Mouse (Mus musculus) central nervous system, embryonic 11.5 days (tissue): Measurements from ENCODE around the gene Gzmn. TPM values are rescaled to one million over a fixed set of nuclear protein-coding genes. Genes with fewer than 3 reads are reported as not detected.

Source experiments
- polyA plus RNA-seq: library from polyadenylated mRNA; depleted of rRNA; stranded (reverse); fragments of >200 nt; gene quantifications from 2 replicates; pipeline ENCODE4 v1.2.3, GENCODE M21; 2012; rRNA removed

Gzmn gene
- not detected in 2 replicates for polyA plus RNA-seq

DNA sequence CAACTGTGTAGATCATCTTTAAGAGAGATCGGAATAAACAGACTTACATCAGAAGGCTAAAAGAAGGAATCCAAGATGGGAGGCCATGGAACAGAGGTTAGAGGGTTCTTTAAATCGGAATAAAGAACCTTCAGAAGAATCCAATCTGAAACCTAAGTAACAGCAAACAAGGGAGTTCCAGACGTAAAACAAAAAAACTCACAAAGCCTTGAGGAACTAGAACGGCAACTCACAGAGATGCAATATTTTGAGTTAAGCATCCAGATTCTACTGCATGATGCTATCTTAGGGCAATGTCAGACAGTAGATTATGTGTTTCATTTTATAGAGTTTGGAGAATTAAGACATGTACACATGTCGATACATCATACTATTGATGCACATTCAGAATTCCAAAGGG, at the start of gene Gzmn:
TSS of gene Gzmn (minus strand) at position 101 of the 400 bp plus-strand sequence.

DNA sequence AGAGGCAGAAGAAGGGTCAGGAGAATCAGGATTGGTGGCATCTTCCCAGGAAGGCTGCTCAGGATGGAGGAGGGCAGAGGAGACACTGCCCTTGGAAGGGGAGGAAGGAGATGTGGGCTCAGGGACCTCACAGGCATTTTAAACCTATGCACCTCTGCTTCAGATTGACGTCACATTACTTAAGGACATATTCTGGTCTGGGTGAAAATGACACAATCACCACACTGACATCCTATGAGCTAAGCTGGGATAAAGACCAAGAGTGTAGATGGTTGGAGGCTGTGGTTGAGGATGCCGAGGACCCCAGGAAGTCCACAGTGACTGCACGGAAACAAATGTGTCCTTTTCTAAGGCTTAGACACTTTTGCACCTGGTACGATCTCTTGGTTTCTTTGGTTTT, 36.9 kb upstream of the Gzmn start, which contains the start of gene Gzmf:
TSS of gene Gzmf (minus strand) at position 101 of the 400 bp plus-strand sequence.

DNA sequence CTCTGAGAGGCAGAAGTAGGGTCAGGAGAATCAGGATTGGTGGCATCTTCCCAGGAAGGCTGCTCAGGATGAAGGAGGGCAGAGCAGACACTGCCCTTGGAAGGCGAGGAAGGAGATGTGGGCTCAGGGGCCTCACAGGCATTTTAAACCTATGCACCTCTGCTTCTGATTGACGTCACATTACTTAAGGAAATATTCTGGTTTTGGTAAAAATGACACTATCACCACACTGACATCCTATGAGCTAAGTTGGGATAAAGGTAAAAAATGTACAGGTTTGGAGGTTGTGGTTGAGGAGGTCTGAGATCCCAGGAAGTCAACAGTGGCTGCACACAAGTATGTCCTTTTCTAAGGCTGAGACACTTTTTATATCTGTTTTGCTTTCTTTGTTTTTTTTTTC, 14.9 kb downstream of the Gzmn start, which contains the start of gene Gzmg:
TSS of gene Gzmg (minus strand) at position 101 of the 400 bp plus-strand sequence.

DNA sequence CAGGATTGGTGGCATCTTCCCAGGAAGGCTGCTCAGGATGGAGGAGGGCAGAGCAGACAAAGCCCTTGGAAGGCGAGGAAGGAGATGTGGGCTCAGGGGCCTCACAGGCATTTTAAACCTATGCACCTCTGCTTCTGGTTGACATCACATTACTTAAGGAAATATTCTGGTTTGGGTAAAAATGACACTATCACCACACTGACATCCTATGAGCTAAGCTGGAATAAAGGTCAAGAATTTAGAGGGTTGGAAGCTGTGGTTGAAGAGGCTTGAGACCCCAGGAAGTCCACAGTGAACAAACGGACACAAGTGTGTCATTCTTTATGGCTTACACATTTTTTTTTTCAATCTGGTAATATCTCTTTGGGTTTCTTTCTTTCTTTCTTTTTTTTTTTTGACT, 41.9 kb downstream of the Gzmn start, which contains the start of gene Gzmd:
TSS of gene Gzmd (minus strand) at position 101 of the 400 bp plus-strand sequence.

DNA sequence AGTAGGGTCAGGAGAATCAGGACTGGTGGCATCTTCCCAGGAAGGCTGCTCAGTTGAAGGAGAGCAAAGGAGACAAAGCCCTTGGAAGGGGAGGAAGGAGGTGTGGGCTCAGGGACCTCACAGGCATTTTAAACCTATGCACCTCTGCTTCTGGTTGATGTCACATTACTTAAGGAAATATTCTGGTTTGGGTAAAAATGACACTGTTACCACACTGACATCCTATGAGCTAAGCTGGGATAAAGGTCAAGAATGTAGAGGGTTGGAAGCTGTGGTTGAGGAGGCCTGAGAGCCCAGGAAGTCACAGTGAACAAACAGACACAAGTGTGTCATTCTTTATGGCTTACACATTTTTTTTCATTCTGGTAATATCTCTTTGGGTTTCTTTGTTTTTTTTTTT, 53.9 kb downstream of the Gzmn start, which contains the start of gene Gzme:
TSS of gene Gzme (minus strand) at position 101 of the 400 bp plus-strand sequence.

Other genes starting within 250 kb of the Gzmn start
- 0.05 TPM in 1 of 2 replicates, not detected in the other for gene Cma1, start 229.9 kb downstream of the Gzmn start, polyA plus RNA-seq
- gene Cma2, start 223.6 kb downstream of the Gzmn start, polyA plus RNA-seq = not detected in 2 replicates
- not detected in 2 replicates for gene Mcpt1, start 156.6 kb downstream of the Gzmn start, polyA plus RNA-seq
- not detected in 2 replicates for gene Mcpt9, start 144.1 kb downstream of the Gzmn start, polyA plus RNA-seq
- gene Mcpt2, start 132.6 kb downstream of the Gzmn start, polyA plus RNA-seq = not detected in 2 replicates
- gene Mcpt4, start 112.3 kb downstream of the Gzmn start, polyA plus RNA-seq = not detected in 2 replicates
- not detected in 2 replicates for gene Mcpt8, start 89.3 kb downstream of the Gzmn start, polyA plus RNA-seq
- 0.10 and 0.19 TPM in 2 replicates for gene Ctsg, start 72.0 kb downstream of the Gzmn start, polyA plus RNA-seq
- not detected in 2 replicates for gene Gzme, start 54.0 kb downstream of the Gzmn start, polyA plus RNA-seq
- gene Gzmd, start 42.0 kb downstream of the Gzmn start, polyA plus RNA-seq = not detected in 2 replicates
- gene Gzmg, start 15.0 kb downstream of the Gzmn start, polyA plus RNA-seq = 0.06 TPM in 1 of 2 replicates, not detected in the other
- not detected in 2 replicates for gene Gzmf, start 36.8 kb upstream of the Gzmn start, polyA plus RNA-seq
- gene Gzmc, start 60.1 kb upstream of the Gzmn start, polyA plus RNA-seq = not detected in 2 replicates
- 0.06 TPM in 1 of 2 replicates, not detected in the other for gene Gzmb, start 87.7 kb upstream of the Gzmn start, polyA plus RNA-seq
- gene Atp12a, start 190.5 kb upstream of the Gzmn start, polyA plus RNA-seq = 0.02 and 0.04 TPM in 2 replicates
- 1.7 and 1.8 TPM in 2 replicates for gene Rnf17, start 228.0 kb upstream of the Gzmn start, polyA plus RNA-seq